Mouse (Mus musculus) bone marrow macrophage, adult 2 months (primary cell): ENCODE measurements at regions not wholly inside any gene's neighbourhood (a gene's known extent, or its start where the extent isn't known, plus 50 kb on each side); places are given as distances from the start of the nearest gene placed in this dataset.

ENCODE experiments used
- H3K27ac ChIP-seq: 2 replicates; pipeline ENCODE4 v1.5.1; 2012; ENCODE audit warnings: low read depth, low read length; ENCODE audit not compliant: insufficient read depth
- H3K4me1 ChIP-seq: 2 replicates; pipeline ENCODE4 v1.6.1; 2012; ENCODE audit warnings: low read length; ENCODE audit not compliant: control insufficient read depth, insufficient read depth
- H3K4me3 ChIP-seq: 2 replicates; pipeline ENCODE4 v1.5.1; 2012; ENCODE audit warnings: mild to moderate bottlenecking, low read length, moderate library complexity; ENCODE audit not compliant: insufficient read depth
- CTCF ChIP-seq: IDR thresholded peaks from 2 replicates; pipeline ENCODE4 v1.5.1; 2012; ENCODE audit warnings: low read depth, mild to moderate bottlenecking, low read length, moderate library complexity
- POLR2A ChIP-seq: IDR thresholded peaks from 2 replicates; pipeline ENCODE4 v1.6.1; 2012; ENCODE audit warnings: mild to moderate bottlenecking, low read depth, low read length, borderline replicate concordance

GRCm38 (mm10) chr9:61578255-61578654 is 206.1 kb downstream of the Tle3 start:
- Histone ChIP-seq H3K4me3 (no peak overlapping the region), H3K4me1 (no peaks in the 10 kb centered on the region), H3K27ac (no peak overlapping the region)
- no peak for TF ChIP-seq CTCF

- TF ChIP-seq CTCF = no peak
- no peak for TF ChIP-seq POLR2A
- H3K27ac ChIP-seq = no peak overlapping the region
- no peaks in the 10 kb centered on the region for H3K4me1 ChIP-seq
- H3K4me3 ChIP-seq = no peak overlapping the region
Observed at GRCm38 (mm10) chr9:61573634-61574359, 201.6 kb downstream of the Tle3 start.

DNA sequence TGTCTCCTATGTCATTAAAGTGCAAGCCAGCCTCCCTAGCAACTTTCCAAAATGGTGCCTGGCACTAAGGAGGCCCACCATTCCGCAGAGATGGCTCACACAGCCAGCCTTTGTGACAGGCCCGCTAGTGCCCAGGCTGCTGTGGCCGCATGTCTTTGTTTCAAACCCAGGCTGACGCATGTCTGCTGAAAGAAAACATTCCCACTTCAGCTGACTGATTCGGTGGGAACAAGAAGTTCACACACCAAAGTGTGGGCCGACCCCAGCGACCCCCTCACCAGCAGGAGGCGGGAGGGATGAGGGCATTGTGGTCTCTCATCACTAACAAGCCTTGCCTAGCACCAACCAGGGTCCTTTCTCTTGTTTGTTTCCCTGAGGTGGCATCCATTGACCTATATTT is 190.9 kb downstream of the Tle3 start:
- H3K4me3 ChIP-seq = no peak overlapping the region
- TF ChIP-seq CTCF (no peak), POLR2A (no peak)
- no peak overlapping the region for H3K27ac ChIP-seq
- no peaks in the 10 kb centered on the region for H3K4me1 ChIP-seq

- Histone ChIP-seq H3K27ac (no peak overlapping the region), H3K4me1 (no peaks in the 10 kb centered on the region), H3K4me3 (no peak overlapping the region)
- no peak for TF ChIP-seq CTCF
- no peak for TF ChIP-seq POLR2A
Observed at GRCm38 (mm10) chr9:61561551-61561950, 189.4 kb downstream of the Tle3 start.

GRCm38 (mm10) chr9:61558621-61559020 is 186.5 kb downstream of the Tle3 start:
- Histone ChIP-seq H3K4me3 (no peak overlapping the region), H3K4me1 (no peaks in the 10 kb centered on the region), H3K27ac (no peak overlapping the region)
- TF ChIP-seq CTCF (no peak), POLR2A (no peak)

DNA sequence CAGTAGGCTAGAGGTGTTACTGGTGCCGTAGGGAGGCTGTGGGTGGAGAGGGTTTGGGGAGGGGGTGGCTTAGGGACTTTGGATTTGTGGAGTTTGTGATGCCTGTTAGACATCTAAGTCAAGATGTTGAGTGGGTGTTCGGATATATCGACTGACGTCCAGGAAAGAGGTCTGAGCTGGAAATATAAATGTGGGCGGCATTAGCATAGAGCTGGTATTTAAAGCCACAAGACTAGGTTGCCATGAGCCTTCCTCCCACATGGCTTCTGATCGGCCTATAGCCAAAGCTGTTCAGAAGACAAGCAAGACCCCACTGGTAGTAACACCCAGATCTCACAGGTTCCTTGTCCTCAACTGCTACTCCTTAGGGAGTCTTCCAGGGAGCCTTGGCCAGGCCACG is 184.9 kb downstream of the Tle3 start:
- Histone ChIP-seq H3K4me1 (no peaks in the 10 kb centered on the region), H3K4me3 (no peak overlapping the region), H3K27ac (no peak overlapping the region)
- no peak for TF ChIP-seq POLR2A
- no peak for TF ChIP-seq CTCF

DNA sequence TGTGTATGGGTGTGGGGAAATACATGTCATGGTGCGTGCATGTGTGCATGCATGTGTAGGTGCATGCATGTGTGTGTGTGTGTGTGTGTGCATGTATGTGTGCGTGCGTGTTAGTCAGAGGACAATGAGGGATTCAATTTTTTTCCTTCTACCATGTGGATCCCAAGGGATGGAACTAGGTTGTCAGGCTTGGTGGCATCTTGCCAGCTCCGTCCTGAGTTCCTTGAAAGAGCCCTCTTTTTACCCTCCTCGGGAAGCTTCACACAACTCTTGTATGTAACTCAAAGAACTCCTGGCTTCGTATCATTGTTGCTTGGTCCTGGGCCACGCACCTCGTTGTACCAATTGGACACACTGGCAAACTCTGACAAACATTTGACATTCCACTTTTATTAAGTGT is 183.0 kb downstream of the Tle3 start:
- no peaks in the 10 kb centered on the region for H3K4me1 ChIP-seq
- TF ChIP-seq POLR2A (no peak), CTCF (no peak)
- no peak overlapping the region for H3K27ac ChIP-seq
- no peak overlapping the region for H3K4me3 ChIP-seq

DNA sequence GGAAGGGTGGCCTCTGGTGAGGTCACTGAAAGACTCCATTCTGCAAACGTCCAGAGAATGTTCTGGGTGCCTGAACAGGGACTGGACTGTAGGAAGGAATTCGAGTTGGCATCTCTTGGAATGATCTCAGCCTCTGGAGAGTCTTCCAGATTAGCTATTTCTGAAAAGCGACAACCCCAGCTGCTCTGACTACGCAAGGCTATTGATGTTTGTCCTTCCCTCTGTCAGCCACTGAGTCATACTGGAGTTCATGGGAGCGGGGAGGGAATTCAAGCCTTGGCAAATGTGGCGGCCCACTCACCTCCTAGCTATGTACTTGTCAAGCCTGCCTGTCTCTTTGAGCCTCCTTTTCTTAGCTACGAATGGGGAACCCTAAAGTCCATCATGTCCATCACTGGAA is 182.4 kb downstream of the Tle3 start:
- Histone ChIP-seq H3K4me3 (no peak overlapping the region), H3K4me1 (no peaks in the 10 kb centered on the region), H3K27ac (no peak overlapping the region)
- no peak for TF ChIP-seq POLR2A
- no peak for TF ChIP-seq CTCF

DNA sequence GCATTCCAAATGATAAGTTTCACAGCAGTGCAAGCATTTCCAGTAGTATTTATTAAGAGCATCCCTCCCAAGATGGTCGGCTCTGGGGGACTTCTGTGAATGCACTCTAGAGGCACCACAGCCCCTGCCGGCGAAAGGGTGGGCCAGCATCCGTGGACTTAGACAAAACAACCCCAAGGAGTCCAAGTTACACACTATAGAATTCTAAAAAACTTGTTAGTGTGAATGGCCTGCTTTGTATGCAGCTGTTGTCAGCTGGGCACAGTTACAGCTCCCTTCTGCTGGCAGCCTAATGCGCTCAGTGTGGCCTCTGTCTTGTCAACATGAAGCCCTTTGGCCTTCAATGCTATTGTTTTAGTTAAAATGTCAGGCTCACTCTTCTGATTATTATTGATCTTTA is 181.5 kb downstream of the Tle3 start:
- Histone ChIP-seq H3K4me3 (no peak overlapping the region), H3K27ac (no peak overlapping the region), H3K4me1 (no peaks in the 10 kb centered on the region)
- TF ChIP-seq CTCF (no peak), POLR2A (no peak)

GRCm38 (mm10) chr9:61551361-61551760 is 179.2 kb downstream of the Tle3 start:
- TF ChIP-seq POLR2A (no peak), CTCF (no peak)
- Histone ChIP-seq H3K27ac (no peak overlapping the region), H3K4me3 (no peak overlapping the region), H3K4me1 (no peaks in the 10 kb centered on the region)

DNA sequence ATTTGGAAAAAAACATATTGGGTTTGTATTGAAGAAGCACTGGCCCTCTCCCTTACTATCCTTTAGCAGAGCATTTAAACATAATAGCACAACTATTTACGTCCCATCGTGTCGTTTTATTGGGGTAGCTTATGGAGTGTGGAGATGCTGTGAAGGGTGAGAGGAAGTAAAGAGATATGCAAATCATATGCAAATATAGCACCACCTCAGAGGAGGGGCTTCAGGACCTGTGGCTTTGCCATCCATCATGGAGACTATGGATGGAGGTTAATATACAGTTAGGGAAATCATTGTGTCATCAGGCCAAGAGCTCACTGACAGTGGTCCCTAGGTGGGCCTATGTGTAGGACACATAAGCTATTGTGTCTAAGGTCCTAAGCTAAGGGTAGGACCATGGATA is 178.2 kb downstream of the Tle3 start:
- Histone ChIP-seq H3K4me3 (no peak overlapping the region), H3K4me1 (no peaks in the 10 kb centered on the region), H3K27ac (no peak overlapping the region)
- TF ChIP-seq POLR2A (no peak), CTCF (no peak)

DNA sequence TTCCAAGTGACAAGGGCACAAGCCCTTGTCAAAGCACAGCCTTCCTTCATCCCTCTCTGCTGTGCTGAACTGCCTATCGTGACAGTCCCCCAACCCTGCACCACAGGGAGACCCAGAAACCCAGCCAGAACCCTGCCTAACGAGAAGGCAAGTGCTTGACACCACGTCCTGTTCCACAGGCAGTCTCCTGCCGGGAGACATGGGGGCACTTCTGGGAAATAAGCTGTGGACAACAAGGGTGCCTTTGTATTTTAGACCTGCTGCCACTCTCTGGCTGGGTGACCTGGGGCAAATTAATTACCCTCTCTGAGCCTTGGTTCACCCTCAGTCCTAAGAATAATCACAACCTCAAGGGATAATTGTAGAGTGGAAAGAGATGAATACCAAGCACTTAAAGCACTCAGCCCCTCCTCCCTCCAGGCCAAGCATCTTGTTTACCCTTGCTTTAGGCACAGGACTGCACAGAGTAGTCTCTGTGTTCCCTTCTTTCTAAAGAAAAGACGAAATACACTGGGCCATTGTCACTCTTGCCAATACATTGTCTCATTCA is 177.6 kb downstream of the Tle3 start:
- H3K4me1 ChIP-seq = no peaks in the 10 kb centered on the region
- TF ChIP-seq CTCF (no peak), POLR2A (no peak)

More for the DNA sequence above, 177.6 kb downstream of the Tle3 start:
- Histone ChIP-seq H3K27ac (no peak overlapping the region), H3K4me3 (no peak overlapping the region)
